Mouse (Mus musculus) subcutaneous adipose tissue, adult 2 months (tissue): ENCODE data around the gene Haus4. TPM values are rescaled to one million over a fixed set of nuclear protein-coding genes. Genes with fewer than 3 reads are reported as not detected.

ENCODE experiments used
- polyA plus RNA-seq: library from polyadenylated mRNA; depleted of rRNA; stranded (reverse); fragments of >200 nt; gene quantifications from 2 replicates; pipeline ENCODE4 v1.2.3, GENCODE M21; 2012; ENCODE audit warnings: low replicate concordance; rRNA removed

Haus4 gene
- 13.0 and 32.6 TPM in 2 replicates for polyA plus RNA-seq

DNA sequence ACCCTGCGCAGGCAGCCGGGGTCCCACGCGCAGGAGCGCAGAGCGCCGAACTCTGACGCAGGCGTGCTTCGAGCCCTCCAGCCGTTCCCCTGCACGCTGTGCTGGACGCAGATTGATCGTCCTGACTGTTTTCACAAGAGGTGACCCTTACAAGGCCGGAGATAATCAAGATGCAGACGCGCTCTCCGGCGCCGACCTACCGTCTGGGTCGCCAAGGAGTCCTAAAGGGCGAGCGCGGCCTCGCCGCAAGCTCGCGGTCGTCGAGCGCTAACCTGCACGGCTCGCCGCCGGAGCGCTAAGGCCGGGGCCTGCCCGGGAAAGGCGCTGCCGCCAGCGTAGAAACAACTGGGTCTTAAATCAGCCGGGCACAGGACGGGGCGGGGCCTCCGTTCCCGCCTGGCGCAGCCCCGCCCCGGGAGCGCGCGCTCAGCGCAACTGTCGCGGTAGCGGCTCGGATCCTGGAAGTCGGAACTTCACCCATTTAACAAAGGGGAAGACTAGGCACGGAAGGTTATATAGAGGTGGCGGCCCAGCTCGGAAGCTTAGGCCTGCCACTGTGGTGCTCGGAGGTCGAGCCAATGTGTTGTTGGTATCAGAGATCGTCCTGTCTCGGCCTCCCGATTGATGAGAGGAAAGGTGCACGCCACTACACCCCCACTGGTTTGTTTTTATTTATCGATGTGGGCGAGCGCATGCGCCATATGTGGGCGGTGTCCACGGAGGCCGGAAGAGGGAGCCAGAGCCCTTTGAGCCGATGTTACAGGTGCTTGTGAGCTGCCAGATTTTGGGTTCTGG is at the start of gene Haus4:
Haus4 (minus strand) TSS at position 642 of the 795 bp plus-strand sequence.

DNA sequence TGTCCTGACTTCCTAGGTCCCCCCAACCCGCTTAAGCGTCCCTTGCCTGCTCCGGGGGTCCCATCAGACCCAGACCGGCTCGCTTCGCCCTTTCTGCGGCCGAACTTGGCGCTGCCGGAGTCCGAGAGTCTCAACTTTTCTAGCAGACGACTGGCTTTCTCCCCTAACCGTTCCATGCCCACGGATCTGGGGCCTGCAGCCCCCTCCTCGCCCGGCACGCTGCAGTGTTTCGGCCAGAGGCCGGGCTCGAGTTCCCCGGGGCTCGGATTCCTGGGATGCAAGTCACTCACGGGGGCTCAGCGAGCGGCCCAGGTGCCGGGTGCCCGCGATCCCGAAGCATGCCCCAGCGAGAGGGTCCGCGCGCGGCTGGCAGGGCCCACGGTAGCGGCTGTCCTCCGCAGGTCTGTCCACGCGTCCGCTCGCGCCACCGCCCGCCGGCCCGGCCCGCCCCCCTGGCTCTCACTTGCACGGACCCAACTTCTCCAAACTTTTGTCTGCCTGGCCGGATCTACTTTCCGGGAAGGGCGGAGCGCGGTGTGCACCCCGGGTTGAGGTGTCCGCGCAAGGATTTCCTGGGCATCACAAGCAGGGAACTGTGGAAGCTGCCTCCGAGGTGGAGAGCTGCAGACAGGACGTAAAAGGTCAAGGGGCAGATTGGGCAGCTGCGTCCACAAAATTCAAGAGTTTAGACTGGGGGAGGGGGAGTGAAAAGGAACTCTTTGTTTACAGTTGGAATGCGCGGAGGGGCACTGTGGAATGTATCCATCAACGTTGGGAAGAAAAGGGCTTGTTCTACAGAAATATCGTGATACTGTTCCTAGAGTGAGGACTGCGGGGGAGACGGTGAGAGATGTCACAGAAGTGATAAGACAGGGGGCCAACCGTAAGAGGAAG is 22.9 kb upstream of the Haus4 start, which contains the start of gene Ajuba:
Ajuba (minus strand) TSS at position 470 of the 894 bp plus-strand sequence.

Other genes with a start within 250 kb of the Haus4 start
- gene Oxa1l, start 193.8 kb downstream of the Haus4 start, polyA plus RNA-seq, result 109 and 164 TPM in 2 replicates
- gene Slc7a7, start 136.8 kb downstream of the Haus4 start, polyA plus RNA-seq, result 13.8 and 25.3 TPM in 2 replicates
- 142 and 264 TPM in 2 replicates for gene Mrpl52, start 127.7 kb downstream of the Haus4 start, polyA plus RNA-seq
- gene Mmp14, start 123.0 kb downstream of the Haus4 start, polyA plus RNA-seq, result 117 and 543 TPM in 2 replicates
- 132 and 137 TPM in 2 replicates for gene Lrp10, start 90.5 kb downstream of the Haus4 start, polyA plus RNA-seq
- 0.35 TPM in 1 of 2 replicates, not detected in the other for gene Rem2, start 78.5 kb downstream of the Haus4 start, polyA plus RNA-seq
- 49.5 and 53.1 TPM in 2 replicates for gene Prmt5, start 37.1 kb downstream of the Haus4 start, polyA plus RNA-seq
- 24.9 and 44.4 TPM in 2 replicates for gene Ajuba, start 22.9 kb upstream of the Haus4 start, polyA plus RNA-seq
- 5.9 and 9.7 TPM in 2 replicates for gene 4931414P19Rik, start 51.4 kb upstream of the Haus4 start, polyA plus RNA-seq
- 193 and 230 TPM in 2 replicates for gene Psmb5, start 63.4 kb upstream of the Haus4 start, polyA plus RNA-seq
- gene Psmb11, start 66.8 kb upstream of the Haus4 start, polyA plus RNA-seq, result not detected in 2 replicates
- not detected in 2 replicates for gene Gm17606, start 86.3 kb upstream of the Haus4 start, polyA plus RNA-seq
- gene Cdh24, start 86.7 kb upstream of the Haus4 start, polyA plus RNA-seq, result 1.6 and 12.2 TPM in 2 replicates
- gene 1700123O20Rik, start 131.6 kb upstream of the Haus4 start, polyA plus RNA-seq, result 56.7 and 62.0 TPM in 2 replicates
- 82.9 and 163 TPM in 2 replicates for gene Acin1, start 132.3 kb upstream of the Haus4 start, polyA plus RNA-seq
- 0.18 and 0.30 TPM in 2 replicates for gene Gm29776, start 144.2 kb upstream of the Haus4 start, polyA plus RNA-seq
- 0.87 and 5.4 TPM in 2 replicates for gene Cebpe, start 157.6 kb upstream of the Haus4 start, polyA plus RNA-seq
- 23.8 and 80.1 TPM in 2 replicates for gene Slc7a8, start 227.3 kb upstream of the Haus4 start, polyA plus RNA-seq